Mouse (Mus musculus) intestine, embryonic 15.5 days (tissue): ENCODE data around the gene Skap1. TPM values are rescaled to one million over a fixed set of nuclear protein-coding genes. Genes with fewer than 3 reads are reported as not detected.

ENCODE experiments used
- polyA plus RNA-seq: library from polyadenylated mRNA; unstranded; fragments of >200 nt; fragmentation: Nextera tagmentation; extraction: Ambion mirVana; gene quantifications from 2 replicates; pipeline ENCODE4 v1.2.1, GENCODE M21; 2015

The Skap1 gene
- polyA plus RNA-seq, 1 experiment from 2014 or later = 0.94 TPM

Other genes starting within 250 kb of the Skap1 start
- gene Hoxb9, start 193.1 kb upstream of the Skap1 start, polyA plus RNA-seq = 1.2 and 1.3 TPM in 2 replicates
- 1.1 and 1.5 TPM in 2 replicates for gene Hoxb8, start 182.7 kb upstream of the Skap1 start, polyA plus RNA-seq
- gene Hoxb7, start 178.0 kb upstream of the Skap1 start, polyA plus RNA-seq = 10.7 and 12.4 TPM in 2 replicates
- gene Hoxb6, start 172.1 kb upstream of the Skap1 start, polyA plus RNA-seq = 14.4 and 16.1 TPM in 2 replicates
- gene Hoxb5, start 161.3 kb upstream of the Skap1 start, polyA plus RNA-seq = 27.2 and 31.3 TPM in 2 replicates
- 2.8 and 3.2 TPM in 2 replicates for gene Hoxb4, start 146.3 kb upstream of the Skap1 start, polyA plus RNA-seq
- 1.8 and 2.7 TPM in 2 replicates for gene Hoxb3, start 141.3 kb upstream of the Skap1 start, polyA plus RNA-seq
- 17.7 and 19.8 TPM in 2 replicates for gene Hoxb2, start 114.1 kb upstream of the Skap1 start, polyA plus RNA-seq
- 0.30 TPM in 1 of 2 replicates, not detected in the other for gene Hoxb1, start 98.8 kb upstream of the Skap1 start, polyA plus RNA-seq